Mouse (Mus musculus) midbrain, embryonic 16.5 days (tissue): ENCODE measurements around the gene Ssc4d. TPM values are rescaled to one million over a fixed set of nuclear protein-coding genes. Genes with fewer than 3 reads are reported as not detected.

Experiments used
- ATAC-seq: fragments of 200-750 bp; cut with Nextera tagmentation; 2 replicates; pipeline ENCODE4 v1.8.0; 2017; ENCODE audit warnings: moderate TSS enrichment
- H3K27ac ChIP-seq: fragments of 300-500 bp; sonication (generic); 2 replicates; pipeline ENCODE4 v1.5.1; 2014; ENCODE audit warnings: mild to moderate bottlenecking, low read length, mixed read lengths
- H3K27me3 ChIP-seq: fragments of 300-500 bp; sonication (generic); 2 replicates; pipeline ENCODE4 v1.6.1; 2014; ENCODE audit warnings: low read depth, low read length, mixed read lengths; ENCODE audit not compliant: control insufficient read depth, insufficient read depth
- H3K36me3 ChIP-seq: fragments of 300-500 bp; sonication (generic); 2 replicates; pipeline ENCODE4 v1.6.1; 2014; ENCODE audit warnings: mild to moderate bottlenecking, low read length, moderate library complexity, mixed read lengths; ENCODE audit not compliant: control insufficient read depth, insufficient read depth
- H3K4me1 ChIP-seq: fragments of 300-500 bp; sonication (generic); 2 replicates; pipeline ENCODE4 v1.6.1; 2014; ENCODE audit warnings: mild to moderate bottlenecking, low read length, mixed read lengths; ENCODE audit not compliant: control insufficient read depth, insufficient read depth
- H3K4me2 ChIP-seq: fragments of 300-500 bp; sonication (generic); 2 replicates; pipeline ENCODE4 v1.6.1; 2014; ENCODE audit warnings: mild to moderate bottlenecking, low read length, mixed read lengths
- H3K4me3 ChIP-seq: fragments of 300-500 bp; sonication (generic); 2 replicates; pipeline ENCODE4 v1.5.1; 2014; ENCODE audit warnings: low read depth, mild to moderate bottlenecking, low read length, moderate library complexity, mixed read lengths
- H3K9ac ChIP-seq: fragments of 300-500 bp; sonication (generic); 2 replicates; pipeline ENCODE4 v1.6.1; 2014; ENCODE audit warnings: low read depth, low read length, mixed read lengths
- H3K9me3 ChIP-seq: fragments of 300-500 bp; sonication (generic); replicated peaks from 2 replicates; pipeline ENCODE4 v1.6.1; 2014; ENCODE audit warnings: mild to moderate bottlenecking, low read length, mixed read lengths; ENCODE audit not compliant: control insufficient read depth, poor library complexity, severe bottlenecking
- WGBS: fragments of 180-500 bp; shearing (Covaris S2); extraction: QIAGEN DNeasy Blood & Tissue Kit; methylation state at CpG from one replicate; pipeline ENCODE4 v1.1.7; 2014; 5-methylcytosine and 5-hydroxymethylcytosine counted together
- polyA plus RNA-seq: library from polyadenylated mRNA; unstranded; fragments of >200 nt; fragmentation: Nextera tagmentation; extraction: Ambion mirVana; gene quantifications from 2 replicates; pipeline ENCODE4 v1.2.1, GENCODE M21; 2015

Ssc4d gene
- polyA plus RNA-seq, 1 experiment from 2014 or later: 1.8 TPM

DNA sequence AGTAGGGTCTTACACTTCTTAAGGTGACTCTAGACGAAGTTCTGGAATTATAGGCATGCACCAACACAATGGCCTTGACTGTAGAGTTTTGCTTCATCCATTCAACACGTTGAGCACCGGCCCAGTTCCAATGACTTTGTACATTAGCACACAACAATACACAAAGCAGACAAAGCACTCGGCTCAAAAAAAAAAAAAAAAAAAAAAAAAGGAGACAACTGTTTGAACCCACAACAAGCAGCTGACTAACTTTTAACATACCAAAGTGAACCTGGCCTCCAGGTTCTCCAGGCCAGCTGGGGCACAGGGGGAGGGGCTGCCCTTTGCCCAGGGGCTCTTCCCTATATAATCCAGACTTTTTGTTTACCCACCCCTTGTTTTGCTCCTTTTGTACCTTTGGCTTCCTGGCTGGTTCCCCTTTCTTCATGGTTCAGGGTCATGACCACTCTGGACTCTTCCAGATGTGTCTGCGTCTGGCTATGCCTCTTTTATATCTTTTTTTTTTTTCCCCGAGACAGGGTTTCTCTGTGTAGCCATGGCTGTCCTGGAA lies 38.6 kb downstream of the Ssc4d start:
- peak overlapping the region; percentile 99 for H3K27ac ChIP-seq
- H3K4me1 ChIP-seq: peaks cover 23% of the 10 kb centered on the region
- no peaks in the 10 kb centered on the region for H3K9me3 ChIP-seq
- no peak overlapping the region for H3K4me3 ChIP-seq
- H3K9ac ChIP-seq: no peak overlapping the region
- H3K27me3 ChIP-seq: no peaks in the 10 kb centered on the region
- no peak overlapping the region for H3K4me2 ChIP-seq
- H3K36me3 ChIP-seq: no peaks in the 10 kb centered on the region
- no peak for ATAC-seq
- 87% methylated on average over 6 of the region's 6 CpGs for WGBS

DNA sequence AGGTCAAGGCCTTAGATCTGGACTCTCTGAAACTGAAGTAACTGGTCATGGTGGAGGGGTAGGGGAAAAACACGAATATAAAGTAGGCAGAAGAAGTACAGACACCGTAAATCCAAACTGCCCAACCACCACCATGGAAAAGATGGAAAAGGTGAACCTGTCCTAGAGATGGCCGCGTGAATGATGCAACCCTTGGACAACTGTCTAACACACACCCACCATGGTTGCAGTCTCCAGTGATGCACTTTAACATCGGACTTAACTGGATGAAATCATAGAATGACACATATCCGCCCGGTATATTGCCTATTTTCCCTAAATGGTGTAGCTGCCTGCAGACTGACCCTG lies 39.2 kb downstream of the Ssc4d start:
- Histone ChIP-seq H3K9me3 (no peaks in the 10 kb centered on the region), H3K27ac (peak overlapping the region; percentile 99), H3K27me3 (no peaks in the 10 kb centered on the region), H3K9ac (peak overlapping the region; percentile 88), H3K4me2 (peak overlapping the region; percentile 61), H3K36me3 (peaks cover 2% of the 10 kb centered on the region; the same call in 1 of the 2 replicates), H3K4me3 (peak overlapping the region; percentile 77), H3K4me1 (peaks cover 27% of the 10 kb centered on the region)
- peak; percentile 43 for ATAC-seq
- 50% methylated on average over 7 of the region's 7 CpGs for WGBS

DNA sequence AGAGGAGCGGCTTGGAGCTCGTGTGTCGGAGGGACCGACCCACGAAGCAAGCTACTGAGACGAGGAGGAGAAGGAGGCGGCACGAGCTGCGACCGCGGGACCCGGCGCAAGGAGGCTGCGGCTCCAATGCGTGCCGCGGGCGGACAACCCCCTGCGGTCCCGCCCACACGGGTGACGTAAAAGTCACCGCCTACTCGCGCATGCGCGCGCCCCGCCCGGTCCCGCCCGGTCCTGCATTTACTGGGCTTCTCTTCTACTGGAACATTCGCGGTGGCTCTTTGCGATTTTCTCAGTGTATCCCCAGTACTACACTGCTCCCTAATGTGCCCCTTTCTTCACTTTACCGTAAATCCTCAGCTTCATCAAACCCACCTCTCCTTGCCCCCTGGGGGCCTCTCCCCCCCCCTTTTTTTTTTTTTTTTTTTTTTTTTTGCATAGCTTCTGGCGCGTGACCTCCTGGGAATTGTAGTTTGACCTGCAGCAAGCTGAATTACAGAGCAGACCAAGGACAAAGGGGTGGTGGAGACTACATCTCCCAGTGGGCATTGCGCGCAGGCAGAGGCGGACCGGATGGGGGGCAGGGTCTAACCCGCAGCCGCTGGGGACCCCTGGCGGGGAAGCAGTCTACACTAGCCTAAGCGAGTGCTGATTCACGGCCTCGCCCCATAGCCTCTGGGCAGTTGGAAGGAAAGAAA lies 39.7 kb downstream of the Ssc4d start, which contains the start of gene Ywhag:
Ywhag (minus strand) TSS at position 136 of the 695 bp plus-strand sequence.
- Histone ChIP-seq H3K27ac (peak within 1 kb of the TSS; percentile 99), H3K4me1 (peaks cover 30% of the 10 kb centered on the region), H3K27me3 (no peaks in the 10 kb centered on the region), H3K4me3 (peak within 1 kb of the TSS; percentile 77), H3K9ac (peak within 1 kb of the TSS; percentile 88), H3K4me2 (peak within 1 kb of the TSS; percentile 85), H3K9me3 (no peaks in the 10 kb centered on the region), H3K36me3 (peaks cover 6% of the 10 kb centered on the region)
- ATAC-seq: peak; percentile 95
- WGBS: under 1% methylated on average over 45 of the region's 48 CpGs

DNA sequence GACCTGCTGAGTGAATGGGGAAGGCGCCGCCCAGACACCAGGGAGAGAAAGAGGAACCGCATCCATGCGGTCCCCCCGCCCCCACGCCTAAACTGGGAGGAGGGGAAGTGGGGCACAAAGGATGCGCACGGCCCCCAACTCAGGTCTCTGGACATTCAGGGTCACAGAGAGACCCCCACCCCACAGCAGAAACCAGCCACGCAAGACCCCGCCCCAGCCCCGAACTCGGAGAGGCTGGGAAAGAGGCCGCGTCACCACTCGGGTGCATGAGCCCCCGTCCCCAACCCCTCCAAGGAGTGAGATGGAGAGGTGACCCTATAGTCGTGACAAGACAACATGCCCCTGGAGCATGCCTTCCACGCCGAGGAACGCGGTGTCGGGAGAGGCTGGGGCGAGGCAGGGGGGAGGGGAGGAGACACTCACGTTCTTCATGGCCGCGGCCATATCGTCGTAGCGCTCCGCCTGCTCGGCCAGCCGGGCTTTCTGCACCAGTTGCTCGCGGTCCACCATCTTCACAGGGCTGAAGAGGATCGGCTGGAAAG lies 40.4 kb downstream of the Ssc4d start:
- peak; percentile 82 for ATAC-seq
- Histone ChIP-seq H3K9ac (peak overlapping the region; percentile 88), H3K4me2 (peak overlapping the region; percentile 85), H3K27ac (peak overlapping the region; percentile 99), H3K9me3 (no peaks in the 10 kb centered on the region), H3K27me3 (no peaks in the 10 kb centered on the region), H3K36me3 (peaks cover 12% of the 10 kb centered on the region), H3K4me1 (peaks cover 37% of the 10 kb centered on the region), H3K4me3 (peak overlapping the region; percentile 77)
- WGBS: under 1% methylated on average over 28 of the region's 35 CpGs

DNA sequence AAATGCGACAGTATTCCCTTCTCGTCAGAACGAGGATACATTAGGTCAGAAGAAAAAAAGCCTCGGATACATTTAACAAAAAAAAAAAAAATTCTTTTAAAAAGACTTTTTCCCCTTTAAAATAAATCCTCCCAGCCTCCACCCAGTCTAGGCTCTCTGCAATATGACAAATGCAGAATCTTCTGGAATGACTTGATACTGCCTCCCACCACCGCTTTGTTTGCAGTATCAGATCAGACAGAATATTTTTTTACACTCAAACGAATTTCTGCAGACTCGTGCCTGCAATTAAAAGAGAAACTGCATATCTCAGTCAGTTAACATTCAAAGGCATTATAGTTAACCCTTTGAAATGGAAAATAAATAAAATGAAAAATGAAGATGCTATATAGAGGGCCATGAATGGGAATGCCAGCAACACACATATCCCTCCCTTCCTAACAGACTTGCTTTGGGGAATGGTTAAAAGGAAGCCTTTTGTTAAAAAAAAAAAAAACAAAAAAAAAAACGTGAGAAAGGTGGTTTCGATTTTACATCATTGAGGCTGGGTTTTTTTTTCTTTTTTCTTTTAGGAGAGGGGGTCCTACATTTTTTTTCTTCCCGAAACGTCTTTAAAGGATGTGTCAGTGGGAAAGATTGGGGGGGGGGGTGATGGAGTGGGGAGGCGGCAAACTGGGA lies 41.0 kb downstream of the Ssc4d start:
- no peaks in the 10 kb centered on the region for H3K9me3 ChIP-seq
- no peaks in the 10 kb centered on the region for H3K27me3 ChIP-seq
- WGBS: 4% methylated on average over 12 of the region's 12 CpGs
- ATAC-seq: no peak
- H3K36me3 ChIP-seq: peaks cover 12% of the 10 kb centered on the region
- H3K27ac ChIP-seq: peak overlapping the region; percentile 99
- H3K9ac ChIP-seq: peak overlapping the region; percentile 88
- H3K4me3 ChIP-seq: peak overlapping the region; percentile 77
- H3K4me1 ChIP-seq: peaks cover 39% of the 10 kb centered on the region
- H3K4me2 ChIP-seq: peak overlapping the region; percentile 85

DNA sequence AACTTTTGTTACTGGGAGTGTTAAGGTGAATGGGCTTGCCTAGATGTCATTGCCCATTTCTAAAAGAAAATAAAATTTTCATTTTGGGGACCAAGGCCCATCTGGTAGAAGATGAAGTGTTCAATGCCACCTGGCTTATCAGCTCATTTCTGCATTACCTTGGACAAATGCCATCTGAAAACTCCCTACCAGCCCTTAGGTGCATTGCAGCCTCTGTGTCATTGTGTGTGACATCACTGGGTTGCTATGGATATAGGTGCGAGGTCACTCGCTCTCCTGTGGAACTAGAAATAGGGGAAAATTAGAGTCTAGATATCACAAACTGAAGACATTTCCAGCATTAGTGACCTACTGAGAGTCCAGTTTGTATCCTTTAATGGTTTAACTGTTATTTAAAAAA lies 42.0 kb downstream of the Ssc4d start:
- ATAC-seq: no peak
- 38% methylated on average over 2 of the region's 2 CpGs for WGBS
- peak overlapping the region; percentile 85 for H3K4me2 ChIP-seq
- peak overlapping the region; percentile 77 for H3K4me3 ChIP-seq
- no peaks in the 10 kb centered on the region for H3K27me3 ChIP-seq
- peaks cover 44% of the 10 kb centered on the region for H3K4me1 ChIP-seq
- H3K9me3 ChIP-seq: no peaks in the 10 kb centered on the region
- peaks cover 12% of the 10 kb centered on the region for H3K36me3 ChIP-seq
- peak overlapping the region; percentile 57; the same call in 1 of the 2 replicates for H3K9ac ChIP-seq
- no peak overlapping the region for H3K27ac ChIP-seq

DNA sequence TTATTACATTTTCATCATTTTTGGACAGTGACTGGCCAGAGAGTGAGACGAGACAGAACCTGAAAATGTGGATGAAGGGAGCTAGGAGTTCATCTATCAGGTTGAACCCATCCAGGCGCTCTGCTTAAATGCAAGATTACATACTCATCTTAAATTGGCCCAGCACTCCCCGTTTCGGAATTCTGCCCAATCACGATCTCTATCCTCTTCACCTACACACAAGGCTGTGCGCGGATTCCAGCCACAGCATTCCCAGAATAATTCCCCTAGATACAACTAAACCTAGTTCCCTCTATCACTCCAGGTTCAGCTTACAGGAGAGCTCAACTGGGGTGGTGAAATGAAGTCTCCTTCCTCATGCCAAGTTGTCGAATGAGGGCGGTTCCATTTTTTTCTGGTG lies 42.8 kb downstream of the Ssc4d start:
- Histone ChIP-seq H3K36me3 (peaks cover 16% of the 10 kb centered on the region), H3K27me3 (no peaks in the 10 kb centered on the region), H3K9me3 (no peaks in the 10 kb centered on the region), H3K9ac (0 out of 2 replicates have a peak overlapping the region, but pooled peaks have one; percentile 30), H3K4me1 (peaks cover 49% of the 10 kb centered on the region), H3K4me2 (peak overlapping the region; percentile 85), H3K4me3 (peak overlapping the region; percentile 77), H3K27ac (no peak overlapping the region)
- WGBS: 93% methylated on average over 9 of the region's 9 CpGs
- no peak for ATAC-seq

DNA sequence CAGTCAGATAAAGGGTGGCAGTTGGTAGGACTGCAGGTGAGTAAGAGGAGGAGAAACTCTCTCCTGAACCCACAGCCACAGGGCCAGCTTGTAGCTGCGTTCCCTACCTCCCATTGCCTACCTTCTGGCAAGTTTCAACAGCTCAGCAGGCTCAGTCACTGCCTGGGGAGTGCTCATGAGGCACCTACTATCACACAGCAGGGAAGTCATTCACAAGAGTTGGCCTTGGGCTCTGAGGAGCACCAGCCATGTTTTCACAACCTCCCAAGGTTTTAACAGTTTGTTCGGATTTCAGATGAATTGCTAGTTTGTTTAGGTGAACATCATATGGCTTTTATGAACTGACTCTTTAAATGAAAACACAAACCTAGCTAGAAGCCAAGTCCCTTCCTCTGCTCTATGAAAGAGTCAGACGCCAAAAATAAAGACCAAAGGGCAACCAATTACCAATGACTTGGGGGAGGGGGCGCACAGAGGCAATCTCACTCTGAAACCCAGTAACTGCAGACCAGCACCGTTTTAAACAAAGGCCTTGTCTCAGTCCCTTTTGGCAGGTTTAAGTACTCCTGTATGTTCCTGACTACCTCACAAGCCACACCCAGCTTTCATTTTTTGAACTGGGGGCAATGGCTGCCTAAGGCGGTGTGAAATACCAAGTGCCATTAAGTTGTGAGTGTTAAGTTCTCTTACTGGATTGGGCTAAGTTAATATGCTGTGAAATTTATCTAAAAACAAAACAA lies 44.5 kb downstream of the Ssc4d start:
- Histone ChIP-seq H3K4me2 (no peak overlapping the region), H3K9ac (no peak overlapping the region), H3K4me3 (no peak overlapping the region), H3K4me1 (peaks cover 48% of the 10 kb centered on the region), H3K36me3 (peaks cover 16% of the 10 kb centered on the region), H3K27me3 (no peaks in the 10 kb centered on the region), H3K9me3 (no peaks in the 10 kb centered on the region), H3K27ac (no peak overlapping the region)
- no peak for ATAC-seq
- whole genome bisulfite sequencing: 85% methylated on average over 6 of the region's 6 CpGs
